Mouse (Mus musculus): ENCODE measurements at regions not wholly inside any gene's neighbourhood (a gene's known extent, or its start where the extent isn't known, plus 50 kb on each side); places are given as distances from the start of the nearest gene placed in this dataset.
"Not testable (repeated sequence)": the region's sequence is repeated elsewhere in the genome, so short reads cannot be mapped to it uniquely, and the experiment has no call there.

- not testable (repeated sequence) for DNase-seq
These were observed 352.3 kb upstream of the Tmco5 start for GRCm38 (mm10) chr2:116526203-116526602.

- no peak for DNase-seq
These were observed 342.0 kb upstream of the Tmco5 start for GRCm38 (mm10) chr2:116536453-116536852.

GRCm38 (mm10) chr2:116559350-116559749, 319.1 kb upstream of the Tmco5 start:
- DNase-seq, result no peak

- DNase-seq, result no peak
These were observed 294.5 kb upstream of the Tmco5 start for GRCm38 (mm10) chr2:116583989-116584388.

- DNase-seq, result no peak
These were observed 292.1 kb upstream of the Tmco5 start for GRCm38 (mm10) chr2:116586203-116586959.

GRCm38 (mm10) chr2:116605869-116606268, 272.6 kb upstream of the Tmco5 start:
- DNase-seq, result no peak

- DNase-seq, result no peak
These were observed 238.6 kb upstream of the Tmco5 start for GRCm38 (mm10) chr2:116639935-116640334.

GRCm38 (mm10) chr2:116652106-116652505, 226.4 kb upstream of the Tmco5 start:
- no peak for DNase-seq

- DNase-seq, result no peak
These were observed 192.7 kb upstream of the Tmco5 start for GRCm38 (mm10) chr2:116685756-116686155.

- no peak for DNase-seq
These were observed 180.9 kb upstream of the Tmco5 start for GRCm38 (mm10) chr2:116697542-116697941.

GRCm38 (mm10) chr2:116704705-116705104, 173.8 kb upstream of the Tmco5 start:
- no peak for DNase-seq

GRCm38 (mm10) chr2:116709608-116710007, 168.9 kb upstream of the Tmco5 start:
- peak in 1 of 2 experiments; percentile 6 for DNase-seq

GRCm38 (mm10) chr2:116716529-116717201, 161.8 kb upstream of the Tmco5 start:
- no peak for DNase-seq

- DNase-seq, result no peak
These were observed 159.9 kb upstream of the Tmco5 start for GRCm38 (mm10) chr2:116718637-116719036.

GRCm38 (mm10) chr2:116727591-116727990, 150.9 kb upstream of the Tmco5 start:
- no peak for DNase-seq

GRCm38 (mm10) chr2:116735702-116736101, 142.8 kb upstream of the Tmco5 start:
- DNase-seq, result peak; percentile 55 to 71

GRCm38 (mm10) chr2:116768459-116769047, 109.9 kb upstream of the Tmco5 start:
- DNase-seq, result no peak

GRCm38 (mm10) chr2:116769186-116769585, 109.3 kb upstream of the Tmco5 start:
- DNase-seq, result peak in 1 of 2 experiments; percentile 7

GRCm38 (mm10) chr2:116772569-116772968, 105.9 kb upstream of the Tmco5 start:
- DNase-seq, result no peak

GRCm38 (mm10) chr2:116800141-116800540, 78.3 kb upstream of the Tmco5 start:
- no peak for DNase-seq

- DNase-seq, result no peak
These were observed 76.9 kb upstream of the Tmco5 start for GRCm38 (mm10) chr2:116801578-116801977.

GRCm38 (mm10) chr2:116807207-116807606, 71.3 kb upstream of the Tmco5 start:
- no peak for DNase-seq

- DNase-seq, result no peak
These were observed 70.9 kb upstream of the Tmco5 start for GRCm38 (mm10) chr2:116807636-116808035.

All from heart, adult 18-20 months (tissue).